Mouse (Mus musculus) erythroid progenitor cell, adult 5-6 weeks (primary cell): ENCODE results near the gene Zbtb17. TPM values are rescaled to one million over a fixed set of nuclear protein-coding genes. Genes with fewer than 3 reads are reported as not detected.

Source experiments
- ATAC-seq: replicated peaks from 2 replicates; pipeline ENCODE4 v1.8.0; 2016; ENCODE audit warnings: moderate number of reproducible peaks, mild to moderate bottlenecking, moderate TSS enrichment, inconsistent platforms; ENCODE audit not compliant: poor library complexity, low FRiP score, severe bottlenecking
- total RNA-seq, 2 experiments: library from RNA; stranded (forward) in 1 of 2; stranded (reverse) in 1 of 2; fragments of 150-400 nt in 1 of 2; fragments of 186-747, 209-891 nt in 1 of 2; gene quantifications; 2 replicates each; pipeline versions ENCODE4 v1.2.3 to v1.2.4; 2015 to 2017; ENCODE audit warnings: low replicate concordance in 2 of 2

Gene Zbtb17
- total RNA-seq, 2 experiments from 2014 or later = 1.5 to 14.3 TPM

DNA sequence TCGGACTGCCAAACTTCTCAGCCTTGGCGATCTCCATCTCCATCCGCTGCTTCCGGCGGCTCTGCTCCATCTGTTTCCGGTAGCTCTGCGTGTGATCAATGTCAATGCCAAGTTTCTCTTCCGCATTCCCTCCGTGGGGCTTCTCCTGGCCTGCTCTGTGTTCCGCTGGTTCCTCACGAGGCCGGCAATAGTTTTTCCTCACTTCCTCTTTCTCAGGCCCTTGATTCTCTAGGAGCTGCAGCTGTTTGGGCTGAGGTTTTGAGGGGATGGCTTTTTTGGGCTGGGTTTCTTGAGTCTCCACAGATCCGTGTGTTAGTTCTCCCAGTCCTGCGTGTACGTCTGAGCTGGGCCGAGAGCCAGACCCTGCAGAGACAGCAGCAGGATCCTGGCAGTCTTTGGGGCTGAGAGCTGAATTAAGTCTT is 33.2 kb downstream of the Zbtb17 start:
- no peak for ATAC-seq

DNA sequence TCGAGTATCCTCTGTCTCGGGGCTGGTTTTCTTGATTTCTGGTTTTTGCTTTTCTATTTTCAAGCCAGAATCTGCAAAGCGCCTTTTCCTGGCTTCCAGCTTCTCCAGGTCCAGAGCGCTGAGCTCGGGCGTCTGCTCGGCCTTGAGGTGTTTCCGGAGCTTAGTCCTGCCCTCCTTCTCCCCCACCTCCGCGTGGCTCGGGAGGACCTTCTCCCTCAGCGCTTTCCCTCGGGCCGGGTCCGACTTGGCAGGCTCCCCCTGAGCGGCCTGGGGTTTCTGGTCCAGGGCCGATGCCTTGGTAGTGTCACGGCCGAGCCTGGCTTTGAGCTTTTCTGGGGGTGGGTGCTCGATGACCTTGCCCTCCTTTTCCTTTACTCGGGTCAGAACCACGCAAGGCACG is 33.8 kb downstream of the Zbtb17 start:
- no peak for ATAC-seq

DNA sequence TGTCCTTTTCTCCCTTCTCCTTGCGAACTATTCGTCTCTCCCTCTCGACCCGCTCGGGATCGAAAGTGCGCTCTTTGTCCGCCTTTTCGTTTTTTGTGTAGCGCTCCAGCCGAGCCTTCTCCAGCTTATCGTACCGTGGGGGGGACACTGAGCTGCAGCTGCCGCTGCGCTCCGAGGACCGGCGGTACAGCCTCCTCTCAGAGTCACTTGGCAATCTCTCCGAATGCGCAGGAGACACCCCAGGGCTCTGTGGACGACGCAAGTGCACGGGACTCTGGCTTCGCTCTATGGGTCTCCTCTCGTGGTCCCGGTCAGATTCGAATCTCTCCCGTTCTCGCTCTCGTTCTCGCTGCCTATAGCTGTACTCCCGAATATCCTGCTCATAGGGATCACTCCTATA is 34.3 kb downstream of the Zbtb17 start:
- ATAC-seq = no peak

DNA sequence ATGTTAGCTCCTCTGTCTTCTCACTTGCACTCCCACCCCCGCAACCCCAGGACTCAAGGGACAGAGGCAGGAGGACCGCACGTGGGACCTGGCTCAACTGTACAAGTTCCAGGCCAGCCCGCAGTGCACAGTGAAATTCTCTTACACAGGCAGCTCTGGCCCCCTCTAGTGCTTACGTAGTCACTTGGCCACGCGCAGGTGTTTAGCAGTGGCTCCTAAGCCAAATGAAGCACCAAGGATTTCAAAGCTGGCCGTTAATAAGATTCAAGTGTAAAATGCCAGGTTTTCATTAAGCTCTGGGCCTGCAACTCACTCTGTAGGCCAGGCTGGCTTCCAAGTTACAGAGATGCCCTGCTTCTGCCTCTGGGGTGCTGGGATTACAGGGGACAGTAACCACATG is 35.0 kb downstream of the Zbtb17 start:
- no peak for ATAC-seq

DNA sequence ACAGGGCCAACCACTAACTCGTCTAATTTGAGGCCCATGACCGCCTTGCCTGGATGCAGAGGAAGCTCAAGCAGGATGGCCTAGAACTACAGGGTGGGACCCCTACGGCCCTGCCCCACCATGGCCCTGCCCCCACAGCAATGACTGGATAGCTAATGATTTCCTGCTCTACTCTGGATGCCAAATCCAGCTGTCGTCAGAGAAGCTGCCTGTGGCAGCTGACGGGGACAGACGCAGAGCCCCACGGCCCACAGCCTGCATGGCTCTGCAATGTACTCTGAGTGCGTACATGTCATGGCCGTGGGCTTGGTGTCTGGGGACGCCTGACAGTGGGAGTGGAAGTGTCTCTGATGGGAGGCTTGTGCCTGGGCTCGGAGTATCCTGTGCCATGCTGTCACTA is 39.6 kb downstream of the Zbtb17 start:
- ATAC-seq = no peak

DNA sequence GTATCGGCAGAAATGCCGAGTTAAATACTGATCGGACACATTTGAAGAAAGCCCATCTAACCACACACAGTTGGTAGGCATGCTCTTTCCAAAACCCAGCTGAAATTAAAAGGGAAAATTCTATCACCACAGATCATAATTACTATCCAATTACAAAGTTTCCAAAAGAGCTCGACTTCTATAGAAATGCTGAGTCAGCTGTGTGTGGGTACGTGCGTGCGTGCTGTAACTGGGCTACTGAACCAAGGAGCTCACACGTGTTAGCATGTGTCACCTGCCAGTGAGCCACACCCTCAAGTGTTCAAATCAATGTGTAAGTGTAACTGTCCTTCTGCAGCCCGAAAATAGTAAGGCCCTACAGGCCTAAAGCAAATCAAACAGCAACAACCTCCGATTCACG is 43.1 kb downstream of the Zbtb17 start:
- ATAC-seq = no peak

DNA sequence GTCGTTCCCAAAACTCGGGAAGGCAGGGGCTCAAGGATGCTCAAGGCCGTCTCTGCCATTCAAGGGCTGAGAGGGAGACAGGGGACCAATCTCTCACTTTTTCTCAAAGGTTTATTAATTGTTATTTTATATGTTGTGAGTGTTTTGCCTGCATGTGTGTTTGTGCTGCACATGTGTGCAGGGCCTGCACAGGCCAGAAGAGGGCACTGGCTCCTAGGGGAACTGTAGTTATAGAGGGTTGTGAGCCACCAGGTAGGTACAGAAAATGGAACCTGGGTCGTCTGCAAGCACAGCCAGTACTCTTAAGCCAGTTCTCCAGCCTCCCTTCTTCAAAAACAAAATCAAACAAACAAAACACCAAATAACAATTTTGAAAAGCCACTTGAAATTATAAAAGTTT is 44.2 kb downstream of the Zbtb17 start:
- ATAC-seq = no peak

DNA sequence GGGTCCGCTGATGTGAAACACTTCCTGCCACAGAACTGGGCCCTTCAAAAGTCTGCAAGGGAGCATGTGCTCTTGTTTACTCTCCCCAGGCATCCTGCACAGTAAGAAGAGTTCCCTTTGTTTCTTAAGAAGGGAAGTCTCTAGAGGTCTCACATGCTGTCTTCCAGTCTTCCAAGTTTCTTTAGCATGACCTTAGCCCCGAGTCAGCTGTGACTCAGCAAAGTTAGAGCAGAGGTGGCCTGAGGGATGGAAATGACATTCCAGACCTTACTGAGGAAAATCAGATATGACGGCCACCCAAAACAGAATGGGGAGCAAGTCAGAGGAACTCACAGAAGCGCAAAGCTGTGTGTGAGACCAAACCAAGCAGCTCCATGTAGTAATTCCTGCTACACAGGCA is 56.2 kb downstream of the Zbtb17 start:
- ATAC-seq = no peak

DNA sequence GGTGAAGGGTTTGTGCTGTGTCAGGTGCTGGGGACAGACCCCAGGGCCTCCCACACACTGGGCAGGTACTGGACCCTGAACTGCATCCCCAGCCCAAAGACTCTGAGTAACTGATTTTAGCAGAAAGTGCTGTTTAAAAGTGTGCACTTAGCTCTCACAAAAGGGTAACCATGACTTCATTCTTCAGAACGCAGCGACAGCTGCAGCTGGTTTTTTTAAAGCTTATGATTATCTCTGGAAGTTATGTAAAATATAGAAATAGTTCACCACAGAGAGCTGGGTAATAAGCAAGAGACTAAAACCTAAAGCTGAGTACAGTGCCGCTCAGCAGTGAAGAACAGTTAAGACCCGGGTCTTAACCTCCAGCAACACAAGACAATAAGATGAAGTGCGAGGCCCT is 56.6 kb downstream of the Zbtb17 start:
- no peak for ATAC-seq

DNA sequence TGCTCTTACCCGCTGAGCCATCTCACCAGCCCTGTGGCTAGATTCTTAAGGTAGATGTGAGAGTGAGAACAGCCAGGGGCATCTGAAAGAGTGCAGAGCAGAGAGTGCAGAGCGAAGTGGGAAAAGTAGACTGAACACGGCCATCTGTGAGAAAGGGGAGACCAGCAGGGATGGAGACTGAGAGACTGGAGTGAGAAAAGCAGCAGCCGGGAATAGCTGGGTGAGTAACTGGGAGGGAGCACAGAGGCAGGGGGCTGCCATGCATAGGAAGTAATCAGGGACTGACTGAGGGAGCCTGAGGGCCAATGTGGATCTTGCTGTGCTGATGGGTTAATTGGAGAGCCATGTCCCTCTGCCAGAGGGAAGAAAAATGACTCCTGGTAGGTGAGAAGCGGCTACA is 58.3 kb downstream of the Zbtb17 start:
- no peak for ATAC-seq

DNA sequence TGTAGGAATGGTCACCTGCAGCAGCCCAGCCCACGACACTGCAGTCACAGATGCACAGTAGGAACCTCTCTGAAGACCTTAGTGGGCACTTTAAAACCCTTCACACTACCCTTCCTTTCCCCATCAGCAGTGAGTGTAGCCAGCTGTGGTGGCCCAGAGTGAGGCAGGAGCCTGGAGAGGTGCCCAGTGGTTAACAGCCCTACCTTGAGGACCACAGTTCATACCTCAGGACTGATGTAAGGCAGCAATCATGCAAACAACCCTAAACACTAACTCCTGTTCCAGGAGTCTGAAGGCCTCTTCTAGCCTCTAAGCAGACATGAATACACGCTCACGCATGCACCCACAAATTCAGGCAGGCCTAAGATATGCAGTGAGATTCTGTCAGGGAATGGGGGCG is 60.0 kb downstream of the Zbtb17 start:
- 0 out of 2 replicates have a peak, but pooled peaks have one; percentile 26 for ATAC-seq

DNA sequence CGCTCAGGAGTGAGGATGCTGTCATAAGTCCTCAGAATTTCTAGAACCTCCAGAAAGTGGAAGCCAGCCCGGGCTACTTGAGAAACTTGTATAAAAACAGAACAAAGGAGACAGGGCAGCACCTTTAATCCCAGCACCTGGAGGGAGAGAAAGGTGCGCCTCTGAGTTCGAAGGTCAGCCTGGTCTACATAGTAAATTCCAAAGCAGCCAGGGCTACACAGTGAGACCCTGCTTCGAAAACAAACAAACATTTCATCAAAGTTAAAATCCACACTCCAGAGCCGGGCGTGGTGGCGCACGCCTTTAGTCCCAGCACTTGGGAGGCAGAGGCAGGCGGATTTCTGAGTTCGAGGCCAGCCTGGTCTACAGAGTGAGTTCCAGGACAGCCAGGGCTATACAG is 61.4 kb downstream of the Zbtb17 start:
- ATAC-seq = no peak

DNA sequence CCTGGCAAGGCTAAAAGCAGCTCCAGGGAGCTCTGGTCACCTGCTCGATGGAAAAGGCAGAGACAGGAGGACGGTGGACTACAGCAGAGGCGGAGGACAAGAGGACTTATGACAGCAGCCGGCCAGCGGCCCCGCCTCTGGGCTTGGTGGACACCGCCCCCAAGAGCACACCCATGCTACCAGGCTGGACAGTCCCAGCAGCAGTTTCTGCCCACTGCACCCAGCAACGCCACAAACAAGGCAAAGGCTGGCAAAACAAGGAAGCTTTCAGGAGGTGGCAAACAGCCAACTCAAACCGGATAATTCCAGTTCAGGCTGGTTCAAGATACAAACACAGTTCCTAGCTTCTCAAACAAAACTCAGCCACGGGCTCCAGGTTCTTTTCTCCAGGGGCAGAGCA is 61.9 kb downstream of the Zbtb17 start:
- ATAC-seq = peak; percentile 48; the same call in 1 of the 2 replicates

DNA sequence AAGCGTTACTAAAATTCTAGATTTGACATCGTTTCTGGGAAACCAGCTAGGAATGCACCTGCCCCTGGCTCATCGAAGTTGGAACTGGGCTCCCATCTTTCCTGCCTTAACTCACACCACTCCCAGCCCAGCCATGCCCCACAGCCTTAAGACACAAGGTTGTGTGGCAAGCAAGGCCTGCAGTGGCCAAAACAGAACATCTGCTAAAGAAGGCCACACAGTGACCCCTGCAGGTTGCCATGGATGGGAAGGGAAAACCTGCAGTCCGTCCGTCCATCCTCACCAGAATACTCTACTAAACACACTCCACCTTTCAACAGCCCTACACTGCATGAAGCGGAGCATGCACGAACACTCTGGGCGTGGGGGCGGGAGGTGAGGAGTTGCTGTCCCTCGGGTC is 62.4 kb downstream of the Zbtb17 start:
- ATAC-seq = no peak

DNA sequence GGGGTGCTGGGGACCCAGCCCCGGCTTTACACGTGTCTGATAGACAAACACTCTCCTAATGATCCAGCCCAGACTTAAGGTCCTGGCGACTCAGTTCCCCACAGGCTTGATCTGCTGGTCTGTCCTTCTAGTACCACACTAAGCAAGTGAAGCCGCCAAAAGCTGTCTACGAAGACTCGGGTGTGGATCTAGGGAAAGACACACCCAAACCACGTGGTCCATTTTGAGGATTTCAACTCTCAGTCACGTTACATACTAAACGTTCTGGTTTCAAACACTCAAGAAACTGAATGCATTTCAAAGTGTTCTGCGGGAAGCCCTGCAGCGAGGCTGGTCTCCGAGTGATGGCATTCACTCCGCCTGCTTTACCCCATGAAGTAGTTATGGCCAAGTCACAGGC is 66.0 kb downstream of the Zbtb17 start:
- no peak for ATAC-seq

DNA sequence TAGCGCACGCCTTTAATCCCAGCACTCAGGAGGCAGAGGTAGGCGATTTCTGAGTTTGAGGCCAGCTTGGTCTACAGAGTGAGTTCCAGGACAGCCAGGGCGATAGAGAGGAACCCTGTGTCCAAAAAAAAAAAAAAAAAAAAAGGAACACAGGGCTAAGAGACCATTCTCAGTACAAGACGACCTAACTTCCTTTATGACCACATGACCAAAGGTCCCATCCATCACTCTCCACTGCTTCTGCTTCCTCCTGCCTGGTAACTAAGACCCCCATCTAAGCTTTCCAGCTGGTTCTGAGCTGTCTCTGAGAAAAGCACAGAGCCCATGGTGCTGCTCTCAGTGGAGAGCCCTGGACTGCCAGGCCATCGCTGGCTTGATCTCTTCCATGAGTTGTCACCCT is 67.7 kb downstream of the Zbtb17 start:
- ATAC-seq = no peak

DNA sequence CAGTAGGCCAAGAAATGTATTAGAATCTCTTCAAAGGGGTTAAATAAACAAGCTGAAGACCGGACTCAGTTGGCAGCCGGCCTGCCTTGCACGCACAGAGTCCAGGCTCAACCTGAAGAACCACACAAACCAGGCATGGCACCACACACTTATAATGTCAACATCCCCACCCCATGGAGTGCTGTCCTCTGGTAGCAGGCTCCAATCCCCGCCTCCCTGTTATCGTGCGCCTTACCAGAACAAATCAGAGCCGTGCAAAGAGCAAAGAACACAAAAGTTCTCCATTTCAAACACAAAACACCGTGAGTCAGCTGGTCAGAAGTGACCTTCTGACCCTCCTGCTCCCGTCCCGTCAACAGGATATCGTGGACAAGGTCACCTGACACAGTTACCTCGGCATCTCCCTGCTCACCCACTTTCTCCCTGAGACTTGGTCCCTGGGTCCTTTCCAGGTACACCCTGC is 69.8 kb downstream of the Zbtb17 start:
- ATAC-seq = no peak

Other genes starting within 250 kb of the Zbtb17 start
- not detected in 2 replicates for gene Rsg1, start 230.7 kb upstream of the Zbtb17 start, total RNA-seq (2015; ENCODE audit: low replicate concordance)
- gene Rsg1, start 230.7 kb upstream of the Zbtb17 start, total RNA-seq (2017; ENCODE audit: low replicate concordance) = not detected in 2 replicates
- not detected in 2 replicates for gene Arhgef19, start 205.2 kb upstream of the Zbtb17 start, total RNA-seq (2015; ENCODE audit: low replicate concordance)
- not detected in 2 replicates for gene Arhgef19, start 205.2 kb upstream of the Zbtb17 start, total RNA-seq (2017; ENCODE audit: low replicate concordance)
- 1.3 TPM in 1 of 2 replicates, not detected in the other for gene Epha2, start 143.4 kb upstream of the Zbtb17 start, total RNA-seq (2015; ENCODE audit: low replicate concordance)
- gene Epha2, start 143.4 kb upstream of the Zbtb17 start, total RNA-seq (2017; ENCODE audit: low replicate concordance) = 0.39 TPM in 1 of 2 replicates, not detected in the other
- not detected in 2 replicates for gene Fam131c, start 76.4 kb upstream of the Zbtb17 start, total RNA-seq (2015; ENCODE audit: low replicate concordance)
- not detected in 2 replicates for gene Fam131c, start 76.4 kb upstream of the Zbtb17 start, total RNA-seq (2017; ENCODE audit: low replicate concordance)
- gene Clcnka, start 45.9 kb upstream of the Zbtb17 start, total RNA-seq (2015; ENCODE audit: low replicate concordance) = not detected in 2 replicates
- not detected in 2 replicates for gene Clcnka, start 45.9 kb upstream of the Zbtb17 start, total RNA-seq (2017; ENCODE audit: low replicate concordance)
- not detected in 2 replicates for gene Clcnkb, start 28.6 kb upstream of the Zbtb17 start, total RNA-seq (2015; ENCODE audit: low replicate concordance)
- gene Clcnkb, start 28.6 kb upstream of the Zbtb17 start, total RNA-seq (2017; ENCODE audit: low replicate concordance) = not detected in 2 replicates
- gene Hspb7, start 23.9 kb upstream of the Zbtb17 start, total RNA-seq (2015; ENCODE audit: low replicate concordance) = not detected in 2 replicates
- gene Hspb7, start 23.9 kb upstream of the Zbtb17 start, total RNA-seq (2017; ENCODE audit: low replicate concordance) = not detected in 2 replicates
- not detected in 2 replicates for gene Srarp, start 8.5 kb upstream of the Zbtb17 start, total RNA-seq (2015; ENCODE audit: low replicate concordance)
- not detected in 2 replicates for gene Srarp, start 8.5 kb upstream of the Zbtb17 start, total RNA-seq (2017; ENCODE audit: low replicate concordance)
- gene Spen, start 93.9 kb downstream of the Zbtb17 start, total RNA-seq (2015; ENCODE audit: low replicate concordance) = 72.9 and 77.1 TPM in 2 replicates
- 132 and 139 TPM in 2 replicates for gene Spen, start 93.9 kb downstream of the Zbtb17 start, total RNA-seq (2017; ENCODE audit: low replicate concordance)
- gene Fblim1, start 161.4 kb downstream of the Zbtb17 start, total RNA-seq (2015; ENCODE audit: low replicate concordance) = 0.72 and 2.9 TPM in 2 replicates
- 0.77 TPM in 1 of 2 replicates, not detected in the other for gene Fblim1, start 161.4 kb downstream of the Zbtb17 start, total RNA-seq (2017; ENCODE audit: low replicate concordance)
- gene Tmem82, start 174.0 kb downstream of the Zbtb17 start, total RNA-seq (2015; ENCODE audit: low replicate concordance) = not detected in 2 replicates
- gene Tmem82, start 174.0 kb downstream of the Zbtb17 start, total RNA-seq (2017; ENCODE audit: low replicate concordance) = not detected in 2 replicates
- gene Slc25a34, start 179.2 kb downstream of the Zbtb17 start, total RNA-seq (2015; ENCODE audit: low replicate concordance) = not detected in 2 replicates
- gene Slc25a34, start 179.2 kb downstream of the Zbtb17 start, total RNA-seq (2017; ENCODE audit: low replicate concordance) = not detected in 2 replicates
- gene Plekhm2, start 220.2 kb downstream of the Zbtb17 start, total RNA-seq (2015; ENCODE audit: low replicate concordance) = 10.1 and 17.3 TPM in 2 replicates
- gene Plekhm2, start 220.2 kb downstream of the Zbtb17 start, total RNA-seq (2017; ENCODE audit: low replicate concordance) = 2.3 and 4.9 TPM in 2 replicates
- not detected in 2 replicates for gene Rsc1a1, start 240.9 kb downstream of the Zbtb17 start, total RNA-seq (2015; ENCODE audit: low replicate concordance)
- gene Rsc1a1, start 240.9 kb downstream of the Zbtb17 start, total RNA-seq (2017; ENCODE audit: low replicate concordance) = not detected in 2 replicates